Mouse (Mus musculus) heart, postnatal 0 days (tissue): ENCODE measurements around the gene 2310011J03Rik. TPM values are rescaled to one million over a fixed set of nuclear protein-coding genes. Genes with fewer than 3 reads are reported as not detected.

ENCODE experiments used
- ATAC-seq: fragments of 200-750 bp; cut with Nextera tagmentation; 2 replicates; pipeline ENCODE4 v1.8.0; 2017; ENCODE audit warnings: low read depth, moderate number of reproducible peaks, moderate library complexity; ENCODE audit not compliant: insufficient read depth
- DNase-seq: peaks from one replicate; pipeline ENCODE4 v3.0.0-alpha.2; 2016; ENCODE audit warnings: low spot score
- H3K27ac ChIP-seq: fragments of 300-500 bp; sonication (generic); 2 replicates; pipeline ENCODE4 v1.5.1; 2014; ENCODE audit warnings: low read depth, mild to moderate bottlenecking
- H3K27me3 ChIP-seq: fragments of 300-500 bp; sonication (generic); 2 replicates; pipeline ENCODE4 v1.6.1; 2014; ENCODE audit warnings: low read length, mixed read lengths; ENCODE audit not compliant: control insufficient read depth, insufficient read depth
- H3K36me3 ChIP-seq: fragments of 300-500 bp; sonication (generic); replicated peaks from 2 replicates; pipeline ENCODE4 v1.6.1; 2014; ENCODE audit warnings: low read length, mixed read lengths; ENCODE audit not compliant: control insufficient read depth, insufficient read depth
- H3K4me1 ChIP-seq: fragments of 300-500 bp; sonication (generic); 2 replicates; pipeline ENCODE4 v1.6.1; 2014; ENCODE audit warnings: antibody characterized with exemption; ENCODE audit not compliant: control insufficient read depth, insufficient read depth
- H3K4me2 ChIP-seq: fragments of 300-500 bp; sonication (generic); 2 replicates; pipeline ENCODE4 v1.6.1; 2014; ENCODE audit warnings: low read depth, mild to moderate bottlenecking, low read length, moderate library complexity
- H3K4me3 ChIP-seq: fragments of 300-500 bp; sonication (generic); 2 replicates; pipeline ENCODE4 v1.5.1; 2014; ENCODE audit warnings: low read depth, low read length
- H3K9ac ChIP-seq: fragments of 300-500 bp; sonication (generic); replicated peaks from 2 replicates; pipeline ENCODE4 v1.6.1; 2014; ENCODE audit warnings: low read depth, low read length, mixed read lengths
- H3K9me3 ChIP-seq: fragments of 300-500 bp; sonication (generic); replicated peaks from 2 replicates; pipeline ENCODE4 v1.6.1; 2016; ENCODE audit warnings: low read length; ENCODE audit not compliant: control insufficient read depth
- CTCF ChIP-seq: IDR thresholded peaks from 2 replicates; pipeline ENCODE4 v1.5.1; 2016; ENCODE audit warnings: antibody characterized with exemption, control low read depth, low read depth
- EP300 ChIP-seq: IDR thresholded peaks from 2 replicates; pipeline ENCODE4 v1.6.1; 2016; ENCODE audit warnings: antibody characterized with exemption, low read depth
- WGBS: fragments of 180-500 bp; shearing (Covaris S2); extraction: QIAGEN DNeasy Blood & Tissue Kit; methylation state at CpG from one replicate; pipeline ENCODE4 v1.1.7; 2014; 5-methylcytosine and 5-hydroxymethylcytosine counted together
- polyA plus RNA-seq: library from polyadenylated mRNA; unstranded; fragments of >200 nt; fragmentation: Nextera tagmentation; extraction: Ambion mirVana; gene quantifications from 2 replicates; pipeline ENCODE4 v1.2.1, GENCODE M21; 2015
- total RNA-seq: library from RNA; depleted of rRNA; stranded (reverse); fragments of >200 nt; gene quantifications from 2 replicates; pipeline ENCODE4 v1.2.3, GENCODE M21; 2014; ENCODE audit warnings: low replicate concordance

Gene 2310011J03Rik
- total and polyA plus RNA-seq, 2 experiments from 2014 or later = 13.5 to 37.4 TPM

DNA sequence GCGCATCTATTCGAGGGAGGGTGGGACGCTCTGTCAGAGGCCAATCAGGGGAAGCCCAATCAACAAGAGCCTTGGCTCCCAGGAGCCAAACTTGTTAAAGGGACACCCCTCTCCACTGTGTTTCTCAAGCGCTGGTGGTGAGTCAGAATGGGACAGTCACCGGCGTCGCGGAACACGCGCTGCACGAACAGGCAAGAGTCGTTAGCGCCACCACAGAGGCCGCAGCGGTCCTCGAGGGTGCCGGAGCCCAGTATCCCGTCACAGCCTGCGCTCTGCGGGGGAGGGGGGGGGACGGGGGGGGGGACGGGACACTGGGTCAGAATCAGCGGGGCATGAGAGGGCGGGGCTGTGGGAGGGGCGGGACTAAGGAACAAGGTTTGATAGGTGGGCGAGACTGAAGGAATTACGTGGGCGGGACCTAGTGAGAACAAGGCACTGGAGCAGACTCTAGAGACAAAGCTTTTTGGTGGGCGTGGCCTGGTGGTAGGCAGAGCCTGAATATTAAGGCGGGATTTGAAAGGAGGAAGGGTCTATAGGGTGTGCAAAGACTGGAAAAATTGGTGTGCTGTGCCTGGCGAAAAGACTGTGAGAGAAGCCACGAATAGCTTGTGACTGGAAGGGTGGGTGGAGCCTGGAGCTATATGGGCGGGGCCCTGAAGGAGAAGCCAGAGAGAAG lies 22.6 kb upstream of the 2310011J03Rik start:
- H3K4me1 ChIP-seq = peaks cover 23% of the 10 kb centered on the region
- H3K4me2 ChIP-seq = peak overlapping the region; percentile 41
- TF ChIP-seq CTCF (no peak), EP300 (no peak)
- H3K9me3 ChIP-seq = no peaks in the 10 kb centered on the region
- H3K4me3 ChIP-seq = peak overlapping the region; percentile 16
- peak; percentile 64 for DNase-seq
- H3K36me3 ChIP-seq = no peaks in the 10 kb centered on the region
- WGBS = 2% methylated on average over 30 of the region's 33 CpGs
- H3K9ac ChIP-seq = no peak overlapping the region
- ATAC-seq = peak; percentile 42
- H3K27me3 ChIP-seq = peaks cover 55% of the 10 kb centered on the region
- H3K27ac ChIP-seq = no peak overlapping the region

- Histone ChIP-seq H3K4me3 (peak overlapping the region; percentile 16), H3K27me3 (peaks cover 53% of the 10 kb centered on the region), H3K9ac (no peak overlapping the region), H3K4me2 (peak overlapping the region; percentile 41), H3K4me1 (peaks cover 18% of the 10 kb centered on the region), H3K27ac (no peak overlapping the region), H3K9me3 (no peaks in the 10 kb centered on the region), H3K36me3 (no peaks in the 10 kb centered on the region)
- TF ChIP-seq CTCF = no peak
- TF ChIP-seq EP300 = no peak
- DNase-seq (no peak), ATAC-seq (no peak)
- WGBS = 6% methylated on average over 26 of the region's 26 CpGs
Measured at GRCm38 (mm10) chr10:80342305-80342748, 22.0 kb upstream of the 2310011J03Rik start.

GRCm38 (mm10) chr10:80341491-80342304 lies 21.4 kb upstream of the 2310011J03Rik start:
- H3K36me3 ChIP-seq = no peaks in the 10 kb centered on the region
- TF ChIP-seq CTCF (no peak), EP300 (no peak)
- H3K4me3 ChIP-seq = peak overlapping the region; percentile 16; the same call in 1 of the 2 replicates
- peak overlapping the region; percentile 41; the same call in 1 of the 2 replicates for H3K4me2 ChIP-seq
- ATAC-seq (no peak), DNase-seq (no peak)
- H3K4me1 ChIP-seq = peaks cover 16% of the 10 kb centered on the region
- no peaks in the 10 kb centered on the region for H3K9me3 ChIP-seq
- H3K9ac ChIP-seq = no peak overlapping the region
- 11% methylated on average over 47 of the region's 47 CpGs for WGBS
- no peak overlapping the region for H3K27ac ChIP-seq
- peaks cover 51% of the 10 kb centered on the region for H3K27me3 ChIP-seq

- Histone ChIP-seq H3K4me3 (no peak overlapping the region), H3K27ac (no peak overlapping the region), H3K27me3 (peaks cover 51% of the 10 kb centered on the region), H3K4me2 (no peak overlapping the region), H3K9ac (no peak overlapping the region), H3K36me3 (no peaks in the 10 kb centered on the region), H3K4me1 (peaks cover 16% of the 10 kb centered on the region), H3K9me3 (no peaks in the 10 kb centered on the region)
- ATAC-seq = no peak
- no peak for DNase-seq
- no peak for TF ChIP-seq EP300
- no peak for TF ChIP-seq CTCF
- WGBS = 42% methylated on average over 21 of the region's 21 CpGs
Measured at GRCm38 (mm10) chr10:80341026-80341425, 20.7 kb upstream of the 2310011J03Rik start.

GRCm38 (mm10) chr10:80339941-80340750 lies 19.8 kb upstream of the 2310011J03Rik start:
- peak; percentile 42 for ATAC-seq
- no peak for TF ChIP-seq EP300
- TF ChIP-seq CTCF = peak; percentile 92
- Histone ChIP-seq H3K9ac (no peak overlapping the region), H3K27ac (no peak overlapping the region), H3K9me3 (no peaks in the 10 kb centered on the region), H3K36me3 (no peaks in the 10 kb centered on the region), H3K4me3 (no peak overlapping the region), H3K4me2 (no peak overlapping the region), H3K27me3 (peaks cover 43% of the 10 kb centered on the region), H3K4me1 (peaks cover 15% of the 10 kb centered on the region)
- peak; percentile 59 for DNase-seq
- WGBS = 21% methylated on average over 19 of the region's 19 CpGs
